8 mouse cellular contexts compared by ENCODE assay signal in the genomic region with DNA sequence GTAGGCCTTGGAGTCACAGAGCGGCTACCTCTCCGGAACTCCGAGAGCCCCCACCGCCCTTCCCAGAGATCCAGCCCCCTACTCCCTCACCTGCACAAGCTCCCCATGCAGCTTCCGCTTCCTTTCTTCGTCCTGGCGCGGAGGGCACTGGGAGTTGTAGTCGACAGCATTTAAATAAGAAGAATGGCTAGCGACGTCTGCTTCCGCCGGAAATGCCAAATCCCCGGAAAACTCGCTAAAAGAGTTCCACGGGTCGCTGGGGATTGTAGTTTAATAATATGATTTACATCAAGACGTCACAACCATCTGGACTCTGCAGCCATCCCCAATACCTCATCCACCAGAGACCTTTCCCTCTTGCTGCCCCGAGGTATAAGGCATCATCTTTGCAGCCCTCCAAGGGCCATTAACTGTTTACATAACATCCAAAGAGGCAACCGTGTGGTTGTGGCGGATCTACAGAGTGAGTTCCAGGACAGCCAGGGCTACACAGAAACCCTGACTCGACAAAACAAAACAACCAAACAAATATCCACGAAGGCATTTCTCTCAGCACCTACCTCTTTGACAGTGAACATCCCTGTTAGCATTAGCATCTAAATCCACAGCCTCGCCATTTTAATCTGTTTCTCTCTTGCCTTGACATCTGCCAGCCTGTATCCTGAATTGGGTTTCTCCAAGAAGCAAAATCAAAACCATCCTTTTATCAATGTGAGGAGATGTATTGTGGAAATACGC. TPM values are rescaled to one million over a fixed set of nuclear protein-coding genes. Genes with fewer than 3 reads are reported as not detected.
DNase-seq lines count a peak whose midpoint lies in the region; ATAC-seq and TF ChIP-seq lines count a peak whose summit lies in the region.

No protein-coding gene starts in this region.

- peak overlapping the region; percentile 68 for H3K27ac ChIP-seq in hindbrain, embryonic 13.5 days

- H3K4me1 ChIP-seq in hindbrain, embryonic 13.5 days (replicated peaks) = peaks cover 71% of the 10 kb centered on the region

- peak; percentile 63 for DNase-seq in Patski (ENCODE audit: low read depth, low spot score)
- peak; percentile 93 for DNase-seq in cerebellum, postnatal 14 days
- peak; percentile 86 to 89 for DNase-seq in frontal cortex, postnatal 14 days (ENCODE audit: low spot score in 2 of 2)
- peak; percentile 78 to 81 for DNase-seq in layer of hippocampus, postnatal 25 days (ENCODE audit: extremely low spot score in 1 of 2, low spot score in 1 of 2)
- peak; percentile 94 for DNase-seq in lung, postnatal 25 days (ENCODE audit: low spot score)
- peak; percentile 88 for DNase-seq in retina, postnatal 7 days (ENCODE audit: low read depth, low spot score)
- DNase-seq in urinary bladder, postnatal 10 days (ENCODE audit: low spot score) = peak; percentile 43

- peak; percentile 63 for ATAC-seq in Patski
- ATAC-seq in hindbrain, embryonic 13.5 days (ENCODE audit: low FRiP score) = peak; percentile 87

- H3K9me3 ChIP-seq in hindbrain, embryonic 13.5 days = no peaks in the 10 kb centered on the region

- TF ChIP-seq CTCF in Patski (IDR thresholded peaks at IDR 0.05) = no peak

- peak overlapping the region; percentile 69 for H3K4me2 ChIP-seq in hindbrain, embryonic 13.5 days

- POLR2A ChIA-PET in Patski (lab: Charles Lee) = no interaction called here

- CTCF ChIA-PET in Patski (lab: Charles Lee) = interaction anchor here (0.7 to 1.4 kb wide), 8 partner anchors 10 to 197 kb away, joined by 3 to 6 read pairs (median 4); a partner anchor contains a TSS

- peak overlapping the region; percentile 64 for H3K4me3 ChIP-seq in hindbrain, embryonic 13.5 days

- H3K36me3 ChIP-seq in hindbrain, embryonic 13.5 days = no peaks in the 10 kb centered on the region; the same call in 1 of the 2 replicates

- in situ Hi-C loops in Patski (cut with MboI; ENCODE audit: low pct_unique_long_range_greater_than_20kb) = loop anchor here (10.0 kb wide), 1 partner anchor 149 kb away; a partner anchor contains a TSS

- H3K9ac ChIP-seq in hindbrain, embryonic 13.5 days = peak overlapping the region; percentile 80

- no peaks in the 10 kb centered on the region for H3K27me3 ChIP-seq in Patski
- H3K27me3 ChIP-seq in hindbrain, embryonic 13.5 days = peaks cover 26% of the 10 kb centered on the region

- WGBS in hindbrain, embryonic 13.5 days = 8% methylated on average over 25 of the region's 25 CpGs

RNA-seq across cellular contexts. Expression of a gene that starts 3.5 kb away (rescaled TPM):
- polyA plus RNA-seq in Patski (2021) = 17.4 TPM
- 40.7 and 41.2 TPM in 2 replicates for polyA plus RNA-seq in hindbrain, embryonic 13.5 days (2015; fragmentation: Nextera tagmentation; extraction: Ambion mirVana)
- total RNA-seq in layer of hippocampus, postnatal 25 days (2021) = 10 to 100 TPM; 17.4 to 20.2 TPM

Comparison
In these comparisons a context has a peak if more than half of its experiments do, and no peak if none do; other contexts are left out.
1. Peak in every context shown above with its lines: DNase-seq, ATAC-seq, H3K4me3 ChIP-seq and H3K27ac ChIP-seq.
2. DNase-seq: peak in every context shown above with its lines; median percentile 94 in lung, postnatal 25 days; 93 in cerebellum, postnatal 14 days; 88 in retina, postnatal 7 days; 88 in frontal cortex, postnatal 14 days; 80 in layer of hippocampus, postnatal 25 days; 63 in Patski; 43 in urinary bladder, postnatal 10 days.